Mouse (Mus musculus) urinary bladder, postnatal 10 days (tissue): ENCODE results near the gene Efhd1.

ENCODE experiments used
- DNase-seq: peaks from one replicate; pipeline ENCODE4 v3.0.0; 2022; ENCODE audit warnings: low spot score

Gene Efhd1

GRCm38 (mm10) chr1:87270204-87270603 lies 6.0 kb downstream of the Efhd1 start:
- no peak for DNase-seq

DNA sequence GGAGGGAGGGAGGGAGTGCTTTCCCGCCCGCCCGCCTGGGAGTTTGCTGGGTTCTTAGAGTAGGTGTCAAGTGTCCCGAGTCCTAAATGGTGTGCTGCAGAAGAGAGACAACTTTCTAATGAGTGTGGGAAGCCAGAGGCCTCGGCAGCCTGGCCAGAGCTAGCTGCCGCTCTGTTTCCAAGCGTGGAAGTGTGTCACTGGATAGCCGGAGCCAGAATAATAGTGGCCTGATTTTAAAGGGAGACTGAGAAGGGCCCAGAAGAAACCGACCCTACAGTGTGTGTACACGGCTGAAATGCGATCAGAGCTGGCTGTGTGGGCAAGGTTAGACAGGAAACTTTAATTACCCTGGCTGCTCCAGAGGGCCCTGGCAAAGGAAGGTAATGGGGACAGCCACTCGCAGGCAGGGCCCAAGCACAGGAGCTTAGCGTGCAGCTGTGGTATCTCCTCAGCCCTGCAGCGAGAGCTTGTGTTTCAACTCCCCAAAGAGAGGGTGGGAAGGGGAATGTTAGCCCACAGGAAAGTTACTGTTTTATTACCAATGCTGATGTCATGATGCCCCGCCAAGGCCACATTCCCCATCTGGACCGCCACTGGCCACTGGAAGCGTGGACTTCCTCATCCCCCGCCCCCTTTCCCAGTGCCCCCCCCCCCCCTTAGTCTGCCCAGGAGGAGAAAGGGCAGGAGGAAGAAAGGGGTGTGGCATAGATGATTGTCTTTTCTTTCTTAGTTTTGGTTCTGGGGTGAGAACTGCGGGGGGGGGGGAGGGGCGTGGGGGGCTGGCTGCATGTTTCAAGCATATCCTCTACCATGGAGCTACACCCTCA lies 6.7 kb downstream of the Efhd1 start:
- DNase-seq: no peak

DNA sequence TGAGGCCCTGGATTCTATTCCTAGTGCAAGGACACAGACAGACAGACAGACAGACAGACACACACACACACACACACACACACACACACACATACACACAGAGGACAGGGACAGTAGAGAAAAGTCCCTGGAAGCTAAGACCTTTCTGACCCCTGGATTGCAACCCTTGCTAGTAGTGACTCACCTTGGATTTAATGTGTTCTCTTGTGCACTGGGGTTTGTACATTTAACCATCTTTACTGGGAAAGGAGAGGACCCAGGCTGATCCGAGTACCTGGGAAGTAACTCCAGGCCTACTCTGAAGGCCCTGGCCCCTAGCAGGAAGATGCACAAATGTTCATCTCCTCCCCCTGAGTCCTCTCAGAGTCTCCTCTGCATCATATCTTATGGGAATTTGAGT lies 7.4 kb downstream of the Efhd1 start:
- DNase-seq: no peak

DNA sequence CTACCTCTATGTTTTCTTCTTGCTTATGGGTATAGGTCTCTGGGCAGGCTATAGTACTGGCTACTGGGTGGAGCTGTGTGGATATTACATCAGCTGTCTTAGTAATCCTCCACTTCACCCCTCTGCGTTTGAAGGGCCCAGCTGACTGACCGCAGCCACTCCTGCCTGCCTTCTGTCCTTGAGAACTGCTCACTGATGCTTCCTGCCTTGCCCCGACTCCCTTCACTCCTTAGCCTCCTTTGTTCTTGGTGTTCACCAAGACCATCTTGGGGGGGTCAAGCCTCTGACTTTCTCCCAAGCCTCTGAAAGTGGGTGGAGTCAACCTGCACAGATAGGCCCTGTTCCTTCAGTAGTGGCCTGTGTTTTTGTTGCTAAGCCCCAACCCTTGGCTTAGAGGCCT lies 8.3 kb downstream of the Efhd1 start:
- no peak for DNase-seq

- no peak for DNase-seq
Observed at GRCm38 (mm10) chr1:87273514-87273942, 9.4 kb downstream of the Efhd1 start.

GRCm38 (mm10) chr1:87274134-87274533 lies 10.0 kb downstream of the Efhd1 start:
- no peak for DNase-seq

DNA sequence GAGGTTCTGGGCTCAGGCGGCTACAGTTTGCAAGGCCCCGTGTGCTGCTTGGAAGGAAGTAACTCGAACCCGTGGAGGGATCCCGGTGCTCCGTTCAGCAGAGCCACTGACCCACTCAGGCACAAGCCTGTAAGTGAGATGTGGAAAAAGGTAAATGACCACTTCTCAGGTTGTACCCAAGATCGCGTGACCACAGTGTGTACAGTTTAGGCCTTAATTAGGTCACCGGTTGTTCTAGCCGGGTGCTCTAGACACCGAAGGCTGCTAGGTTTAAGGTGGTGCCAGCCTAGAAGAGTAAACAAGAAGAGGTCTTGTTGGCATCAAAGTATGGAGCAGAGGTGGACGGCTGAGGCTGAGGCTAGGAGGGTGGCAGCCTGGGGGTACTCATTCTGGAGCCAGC lies 11.0 kb downstream of the Efhd1 start:
- no peak for DNase-seq

- no peak for DNase-seq
Observed at GRCm38 (mm10) chr1:87276056-87276455, 11.9 kb downstream of the Efhd1 start.

DNA sequence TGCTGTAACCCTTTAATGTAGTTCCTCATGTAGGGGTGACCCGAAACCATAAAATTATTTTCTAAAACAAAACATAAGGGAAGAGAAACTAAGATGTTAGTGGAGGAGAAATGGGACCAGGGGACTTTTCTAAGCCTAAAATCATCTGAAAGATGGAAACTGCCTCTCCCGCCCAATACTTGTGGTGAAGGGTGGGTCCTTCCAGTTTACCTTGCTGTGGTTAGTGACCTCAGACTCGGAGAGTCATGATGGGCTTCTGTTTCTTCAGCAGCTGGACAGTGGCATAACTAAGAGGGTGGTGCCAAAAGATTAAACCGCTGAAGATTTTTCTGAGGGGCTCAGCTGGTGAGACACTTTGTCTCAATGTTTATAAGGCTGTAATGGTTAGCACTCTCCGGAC lies 16.1 kb downstream of the Efhd1 start:
- no peak for DNase-seq

GRCm38 (mm10) chr1:87281599-87282412 lies 17.6 kb downstream of the Efhd1 start:
- DNase-seq: no peak

GRCm38 (mm10) chr1:87282413-87282788 lies 18.2 kb downstream of the Efhd1 start:
- DNase-seq: no peak

GRCm38 (mm10) chr1:87283410-87283960 lies 19.3 kb downstream of the Efhd1 start:
- no peak for DNase-seq

GRCm38 (mm10) chr1:87287105-87287504 lies 22.9 kb downstream of the Efhd1 start:
- no peak for DNase-seq

- DNase-seq: no peak
Observed at GRCm38 (mm10) chr1:87291416-87291815, 27.3 kb downstream of the Efhd1 start.

- DNase-seq: no peak
Observed at GRCm38 (mm10) chr1:87292420-87293190, 28.4 kb downstream of the Efhd1 start.

DNA sequence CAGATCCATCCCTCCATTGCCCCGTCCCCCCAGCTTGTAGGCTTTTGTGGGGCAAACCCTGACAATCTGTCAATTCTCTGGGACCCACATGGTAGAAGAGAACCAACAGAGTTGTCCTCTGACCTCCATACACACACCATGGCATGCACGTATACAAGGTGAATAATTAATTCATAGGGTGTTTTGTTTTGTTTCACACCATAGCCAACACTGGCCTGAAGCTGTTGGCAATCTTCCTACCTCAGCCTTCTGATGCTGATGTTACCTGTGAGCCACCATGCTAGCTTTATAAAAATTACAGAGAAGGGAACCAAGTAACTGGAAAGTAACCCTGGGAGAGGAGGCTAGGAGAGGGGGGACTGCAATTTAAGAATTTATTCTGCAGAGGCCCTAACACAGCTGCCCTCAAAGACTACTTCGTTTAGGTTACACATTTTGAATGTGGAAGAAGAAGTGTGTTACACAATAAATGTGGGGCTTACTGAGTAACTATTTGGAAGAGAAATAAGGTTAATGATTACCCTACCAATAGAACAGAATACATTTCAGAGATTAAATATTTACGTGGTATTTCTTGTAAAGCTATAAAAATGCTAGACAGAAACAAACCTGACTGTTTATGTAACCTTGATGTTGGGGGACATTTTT lies 30.0 kb downstream of the Efhd1 start:
- no peak for DNase-seq

DNA sequence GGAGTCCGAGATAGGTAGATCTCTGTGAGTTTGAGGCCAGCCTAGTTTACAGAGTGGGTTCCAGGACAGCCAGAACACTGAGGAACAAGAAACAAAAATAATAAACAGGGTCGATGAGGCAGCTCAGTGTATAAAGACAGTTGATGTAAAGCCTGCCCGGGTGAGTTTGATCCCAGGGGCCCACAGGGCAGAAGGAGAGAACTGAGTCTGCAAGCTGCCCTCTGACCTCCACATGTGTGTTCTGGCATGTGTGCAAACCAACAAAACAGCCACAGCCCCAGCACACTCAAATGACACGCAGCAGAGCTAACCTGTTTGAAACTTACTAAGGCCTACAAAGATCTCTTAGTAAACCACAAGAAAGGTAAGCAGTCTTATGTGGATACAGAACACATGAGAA lies 30.8 kb downstream of the Efhd1 start:
- no peak for DNase-seq

GRCm38 (mm10) chr1:87297346-87297925 lies 33.3 kb downstream of the Efhd1 start:
- DNase-seq: no peak

DNA sequence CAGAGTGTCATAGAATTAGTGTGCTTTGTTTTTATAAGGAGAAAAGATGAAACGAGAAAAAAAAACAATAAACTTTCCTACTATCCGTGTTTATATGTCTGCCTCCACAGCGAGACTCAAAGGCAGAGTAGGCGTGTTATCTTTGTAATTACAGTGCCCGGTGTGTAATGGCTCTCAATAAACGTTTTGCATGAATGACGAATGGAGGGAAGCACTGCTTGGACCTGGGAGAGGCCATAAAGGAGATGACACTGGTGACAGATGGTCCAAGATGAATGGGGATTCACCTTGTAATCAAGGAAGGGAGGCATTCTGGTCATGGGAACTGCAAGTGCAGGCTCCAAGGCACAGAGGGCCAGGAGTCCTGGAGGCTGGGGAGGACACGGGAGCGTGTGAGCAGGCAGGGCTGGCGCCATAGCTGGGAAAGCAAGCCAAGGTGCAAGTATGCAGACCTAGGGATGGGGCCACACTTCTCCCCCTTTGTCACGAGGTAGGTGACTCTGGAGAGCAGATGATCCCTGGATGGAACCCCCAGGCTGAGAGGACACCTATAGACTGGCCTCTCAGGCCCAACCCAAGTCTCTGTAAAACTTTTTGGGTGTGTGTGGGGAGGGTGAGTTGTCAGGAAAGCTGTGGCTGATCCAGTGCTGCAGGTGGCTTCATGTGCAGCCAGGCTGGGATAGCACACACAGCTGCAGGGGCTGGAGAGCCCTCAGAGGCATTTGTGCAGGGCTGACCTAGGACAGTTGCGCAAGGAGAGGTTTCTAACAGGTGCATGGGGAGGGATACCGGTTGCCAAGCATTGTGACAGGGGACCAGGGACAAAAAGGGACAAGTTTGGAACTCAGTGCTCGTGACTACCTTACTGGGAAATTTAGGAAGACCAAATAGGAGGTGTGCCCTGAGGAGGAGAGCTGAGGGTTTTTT lies 36.5 kb downstream of the Efhd1 start:
- DNase-seq: no peak

GRCm38 (mm10) chr1:87301971-87302370 lies 37.8 kb downstream of the Efhd1 start:
- DNase-seq: no peak
